Mouse (Mus musculus) limb, embryonic 11.5 days (tissue): Measurements from ENCODE around the gene Il1b. TPM values are rescaled to one million over a fixed set of nuclear protein-coding genes. Genes with fewer than 3 reads are reported as not detected.

Source experiments
- ATAC-seq: fragments of 200-750 bp; cut with Nextera tagmentation; 2 replicates; pipeline ENCODE4 v1.8.0; 2017; ENCODE audit warnings: low read depth; ENCODE audit not compliant: insufficient number of reproducible peaks, low FRiP score, low TSS enrichment
- DNase-seq: peaks from one replicate; pipeline ENCODE4 v3.0.0-alpha.2; 2015; ENCODE audit warnings: low spot score
- H3K27ac ChIP-seq: fragments of 300-500 bp; sonication (generic); replicated peaks from 2 replicates; pipeline ENCODE4 v1.5.1; 2014; ENCODE audit warnings: low read depth, mild to moderate bottlenecking, low read length
- H3K27me3 ChIP-seq: fragments of 300-500 bp; sonication (generic); 2 replicates; pipeline ENCODE4 v1.6.1; 2014; ENCODE audit warnings: mild to moderate bottlenecking, low read length, mixed read lengths; ENCODE audit not compliant: control insufficient read depth, insufficient read depth
- H3K36me3 ChIP-seq: fragments of 300-500 bp; sonication (generic); 2 replicates; pipeline ENCODE4 v1.6.1; 2014; ENCODE audit warnings: mild to moderate bottlenecking, low read length, moderate library complexity, mixed read lengths; ENCODE audit not compliant: control insufficient read depth, insufficient read depth
- H3K4me1 ChIP-seq: fragments of 300-500 bp; sonication (generic); 2 replicates; pipeline ENCODE4 v1.6.1; 2014; ENCODE audit warnings: low read length, mixed read lengths; ENCODE audit not compliant: control insufficient read depth, insufficient read depth
- H3K4me2 ChIP-seq: fragments of 300-500 bp; sonication (generic); 2 replicates; pipeline ENCODE4 v1.6.1; 2014; ENCODE audit warnings: low read depth, mild to moderate bottlenecking, moderate library complexity; ENCODE audit not compliant: severe bottlenecking
- H3K4me3 ChIP-seq: fragments of 300-500 bp; sonication (generic); 2 replicates; pipeline ENCODE4 v1.5.1; 2014; ENCODE audit warnings: low read depth, low read length
- H3K9ac ChIP-seq: fragments of 300-500 bp; sonication (generic); 2 replicates; pipeline ENCODE4 v1.6.1; 2014; ENCODE audit warnings: mild to moderate bottlenecking, low read length
- H3K9me3 ChIP-seq: fragments of 300-500 bp; sonication (generic); 2 replicates; pipeline ENCODE4 v1.6.1; 2016; ENCODE audit warnings: low read length; ENCODE audit not compliant: control insufficient read depth
- WGBS: fragments of 180-500 bp; shearing (Covaris S2); extraction: QIAGEN DNeasy Blood & Tissue Kit; methylation state at CpG from one replicate; pipeline ENCODE4 v1.1.7; 2014; 5-methylcytosine and 5-hydroxymethylcytosine counted together
- polyA plus RNA-seq: library from polyadenylated mRNA; unstranded; fragments of >200 nt; fragmentation: Nextera tagmentation; extraction: Ambion mirVana; gene quantifications from 2 replicates; pipeline ENCODE4 v1.2.1, GENCODE M21; 2014

Gene Il1b
- polyA plus RNA-seq, 1 experiment from 2014 or later = 0.28 TPM

GRCm38 (mm10) chr2:129360975-129361560 lies 9.9 kb downstream of the Il1b start:
- H3K4me1 ChIP-seq = no peaks in the 10 kb centered on the region
- H3K27ac ChIP-seq = no peak overlapping the region
- no peak overlapping the region for H3K9ac ChIP-seq
- WGBS = 81% methylated on average over 3 of the region's 3 CpGs
- DNase-seq (no peak), ATAC-seq (no peak)
- no peaks in the 10 kb centered on the region for H3K36me3 ChIP-seq
- no peaks in the 10 kb centered on the region for H3K9me3 ChIP-seq
- H3K4me2 ChIP-seq = no peak overlapping the region
- H3K27me3 ChIP-seq = no peaks in the 10 kb centered on the region
- H3K4me3 ChIP-seq = no peak overlapping the region

- WGBS = 89% methylated on average over 10 of the region's 10 CpGs
- DNase-seq = no peak
- H3K36me3 ChIP-seq = no peaks in the 10 kb centered on the region
- H3K4me3 ChIP-seq = no peak overlapping the region
- no peaks in the 10 kb centered on the region for H3K27me3 ChIP-seq
- H3K9me3 ChIP-seq = no peaks in the 10 kb centered on the region
- H3K27ac ChIP-seq = no peak overlapping the region
- no peak overlapping the region for H3K4me2 ChIP-seq
- ATAC-seq = no peak
- no peak overlapping the region for H3K9ac ChIP-seq
- H3K4me1 ChIP-seq = no peaks in the 10 kb centered on the region
These were observed 10.7 kb downstream of the Il1b start for GRCm38 (mm10) chr2:129360197-129360596.

- no peaks in the 10 kb centered on the region for H3K27me3 ChIP-seq
- H3K4me3 ChIP-seq = no peak overlapping the region
- H3K9ac ChIP-seq = no peak overlapping the region
- no peaks in the 10 kb centered on the region for H3K9me3 ChIP-seq
- no peak for ATAC-seq
- H3K36me3 ChIP-seq = no peaks in the 10 kb centered on the region
- no peak overlapping the region for H3K27ac ChIP-seq
- no peaks in the 10 kb centered on the region for H3K4me1 ChIP-seq
- DNase-seq = no peak
- H3K4me2 ChIP-seq = no peak overlapping the region
- WGBS = 79% methylated on average over 6 of the region's 6 CpGs
These were observed 32.8 kb downstream of the Il1b start for GRCm38 (mm10) chr2:129338138-129338621.

GRCm38 (mm10) chr2:129333471-129333870 lies 37.5 kb downstream of the Il1b start:
- ATAC-seq (no peak), DNase-seq (no peak)
- Histone ChIP-seq H3K4me2 (no peak overlapping the region), H3K4me1 (no peaks in the 10 kb centered on the region; the same call in 1 of the 2 replicates), H3K9ac (no peak overlapping the region), H3K9me3 (no peaks in the 10 kb centered on the region), H3K27ac (no peak overlapping the region), H3K27me3 (no peaks in the 10 kb centered on the region), H3K36me3 (no peaks in the 10 kb centered on the region), H3K4me3 (no peak overlapping the region)
- WGBS = 74% methylated on average over 4 of the region's 4 CpGs

DNA sequence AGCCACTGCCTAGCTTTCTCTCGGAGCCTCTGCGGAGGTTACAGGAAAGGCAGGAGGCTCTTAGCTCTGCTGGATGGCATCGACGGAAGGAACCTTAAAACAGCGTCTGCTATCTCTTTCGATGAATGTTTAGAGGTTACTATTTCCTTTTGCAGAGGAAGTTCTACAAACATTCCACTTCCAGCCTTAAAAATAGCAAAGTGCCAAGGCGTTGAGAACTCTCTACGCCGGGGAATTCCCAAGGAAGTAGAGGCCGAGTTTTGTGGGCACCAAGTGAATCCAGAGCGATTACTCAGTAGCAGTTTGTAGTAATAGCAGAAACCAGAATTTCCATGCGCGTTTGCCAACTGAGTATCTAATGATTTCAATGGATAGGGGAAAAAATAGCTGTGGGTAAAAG lies 40.4 kb downstream of the Il1b start:
- H3K4me3 ChIP-seq = no peak overlapping the region
- no peaks in the 10 kb centered on the region for H3K27me3 ChIP-seq
- DNase-seq (no peak), ATAC-seq (no peak)
- WGBS = 91% methylated on average over 13 of the region's 13 CpGs
- no peak overlapping the region for H3K4me2 ChIP-seq
- no peaks in the 10 kb centered on the region; the same call in 1 of the 2 replicates for H3K4me1 ChIP-seq
- H3K9me3 ChIP-seq = no peaks in the 10 kb centered on the region
- H3K9ac ChIP-seq = no peak overlapping the region
- H3K36me3 ChIP-seq = no peaks in the 10 kb centered on the region
- H3K27ac ChIP-seq = no peak overlapping the region

GRCm38 (mm10) chr2:129330024-129330423 lies 40.9 kb downstream of the Il1b start:
- H3K9ac ChIP-seq = no peak overlapping the region
- no peak overlapping the region for H3K4me3 ChIP-seq
- ATAC-seq (no peak), DNase-seq (no peak)
- no peaks in the 10 kb centered on the region; the same call in 1 of the 2 replicates for H3K4me1 ChIP-seq
- H3K9me3 ChIP-seq = no peaks in the 10 kb centered on the region
- no peaks in the 10 kb centered on the region for H3K36me3 ChIP-seq
- WGBS = 63% methylated on average over 7 of the region's 7 CpGs
- H3K27me3 ChIP-seq = no peaks in the 10 kb centered on the region
- no peak overlapping the region for H3K4me2 ChIP-seq
- no peak overlapping the region for H3K27ac ChIP-seq

- Histone ChIP-seq H3K36me3 (no peaks in the 10 kb centered on the region), H3K4me1 (no peaks in the 10 kb centered on the region; the same call in 1 of the 2 replicates), H3K9ac (no peak overlapping the region), H3K27ac (no peak overlapping the region), H3K9me3 (no peaks in the 10 kb centered on the region), H3K27me3 (no peaks in the 10 kb centered on the region), H3K4me2 (no peak overlapping the region), H3K4me3 (no peak overlapping the region)
- DNase-seq = no peak
- no peak for ATAC-seq
- WGBS = 93% methylated on average over 4 of the region's 4 CpGs
These were observed 42.7 kb downstream of the Il1b start for GRCm38 (mm10) chr2:129328238-129328637.

DNA sequence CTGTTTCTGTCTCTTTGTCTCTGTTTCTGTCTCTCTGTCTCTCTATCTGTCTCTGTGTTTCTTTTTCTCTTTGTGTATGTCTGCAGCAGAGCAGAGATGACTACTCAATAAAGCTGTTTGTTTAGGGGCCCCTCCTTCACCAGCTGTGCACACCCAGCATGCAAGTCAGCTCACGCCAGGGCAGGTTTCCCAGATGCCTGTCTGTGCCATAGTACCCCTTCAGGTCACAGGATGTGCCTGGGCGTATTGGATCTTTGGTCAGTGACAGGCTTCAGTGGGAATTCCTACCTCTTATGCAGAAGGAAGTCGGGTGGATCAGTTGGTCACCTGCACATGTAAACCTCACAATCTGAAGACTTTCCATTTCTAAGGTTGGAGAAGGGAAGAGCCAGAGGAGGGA lies 46.7 kb downstream of the Il1b start:
- WGBS = 87% methylated on average over 3 of the region's 3 CpGs
- no peak overlapping the region for H3K4me3 ChIP-seq
- no peak overlapping the region for H3K27ac ChIP-seq
- H3K36me3 ChIP-seq = no peaks in the 10 kb centered on the region
- ATAC-seq = no peak
- H3K9me3 ChIP-seq = no peaks in the 10 kb centered on the region
- no peaks in the 10 kb centered on the region for H3K4me1 ChIP-seq
- no peak for DNase-seq
- no peak overlapping the region for H3K4me2 ChIP-seq
- H3K9ac ChIP-seq = no peak overlapping the region
- no peaks in the 10 kb centered on the region for H3K27me3 ChIP-seq

DNA sequence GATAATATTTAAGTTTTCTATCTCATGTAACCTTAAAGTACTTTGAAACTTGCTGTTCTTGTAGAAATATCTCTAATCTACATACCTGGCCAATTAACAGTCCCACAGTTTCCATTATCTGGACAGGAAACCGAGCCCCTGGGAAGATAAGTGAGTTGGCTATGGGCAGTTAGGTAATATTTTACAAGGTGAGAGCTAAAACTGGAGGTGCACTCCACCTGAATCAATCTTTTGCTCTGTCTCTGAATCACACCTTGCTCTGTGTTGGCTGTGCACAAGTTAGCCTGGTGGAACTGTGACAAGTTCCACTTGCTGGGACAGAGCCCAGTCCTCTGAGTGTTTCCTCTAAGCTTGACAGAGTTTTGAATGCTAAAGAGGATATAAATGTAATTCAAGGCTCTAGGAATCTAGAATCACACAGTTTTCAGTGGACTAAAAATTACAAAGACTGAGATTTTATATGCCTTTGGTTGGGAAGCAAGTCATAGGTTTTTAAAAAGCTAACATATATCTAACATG lies 48.8 kb downstream of the Il1b start:
- no peaks in the 10 kb centered on the region for H3K9me3 ChIP-seq
- no peaks in the 10 kb centered on the region for H3K4me1 ChIP-seq
- H3K9ac ChIP-seq = no peak overlapping the region
- H3K27ac ChIP-seq = no peak overlapping the region
- no peaks in the 10 kb centered on the region for H3K36me3 ChIP-seq
- 71% methylated on average over 1 of the region's 1 CpGs for WGBS
- no peaks in the 10 kb centered on the region for H3K27me3 ChIP-seq
- H3K4me3 ChIP-seq = no peak overlapping the region
- ATAC-seq (no peak), DNase-seq (no peak)
- no peak overlapping the region for H3K4me2 ChIP-seq
